Mouse (Mus musculus): ENCODE results near the gene Akr1b10.

DNA sequence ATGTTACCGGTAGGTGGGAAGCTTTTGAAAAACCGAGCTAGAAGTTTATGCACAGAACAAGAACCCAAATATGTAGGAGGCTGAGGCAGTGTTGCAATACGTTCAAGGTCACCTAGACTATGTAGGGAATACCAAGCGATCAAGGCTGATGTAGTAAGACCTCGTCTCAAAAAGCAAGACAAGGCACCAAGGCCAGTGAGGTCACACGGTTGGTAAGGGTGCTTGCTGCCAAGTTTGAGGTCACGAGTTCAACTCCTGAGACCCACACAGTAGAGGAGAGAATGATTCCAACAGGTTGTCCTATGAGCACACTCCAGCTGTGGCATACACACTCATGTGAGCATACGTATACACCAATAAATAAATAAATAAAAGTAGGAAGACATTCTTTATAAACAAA is 13.9 kb upstream of the Akr1b10 start:
- TF ChIP-seq EP300 (IDR thresholded peaks at IDR 0.05) (no peak), CTCF (IDR thresholded peaks at IDR 0.05) (no peak)
